Mouse (Mus musculus): ENCODE data around the gene Lrpprc.

Lrpprc gene

DNA sequence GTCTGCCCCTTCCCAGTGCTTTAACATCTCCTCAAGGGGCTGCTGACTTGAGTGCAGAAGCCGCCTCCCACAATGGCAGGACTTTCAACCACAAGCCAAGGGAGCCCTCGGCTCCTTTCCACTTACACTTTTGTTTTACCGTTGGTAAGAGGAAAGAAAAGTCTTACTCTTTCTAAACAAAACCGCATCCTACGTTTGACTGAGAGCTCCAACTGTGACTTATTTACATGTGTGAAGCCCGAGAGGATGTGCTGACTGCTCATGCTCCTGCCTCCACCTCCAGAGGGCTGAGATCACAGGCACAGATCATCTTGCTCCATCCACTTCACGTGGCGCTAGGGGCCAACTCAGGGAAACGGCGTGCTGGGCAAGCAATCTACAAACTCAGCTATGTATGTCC, 32.2 kb downstream of the Lrpprc start:
- DNase-seq = no peak

DNA sequence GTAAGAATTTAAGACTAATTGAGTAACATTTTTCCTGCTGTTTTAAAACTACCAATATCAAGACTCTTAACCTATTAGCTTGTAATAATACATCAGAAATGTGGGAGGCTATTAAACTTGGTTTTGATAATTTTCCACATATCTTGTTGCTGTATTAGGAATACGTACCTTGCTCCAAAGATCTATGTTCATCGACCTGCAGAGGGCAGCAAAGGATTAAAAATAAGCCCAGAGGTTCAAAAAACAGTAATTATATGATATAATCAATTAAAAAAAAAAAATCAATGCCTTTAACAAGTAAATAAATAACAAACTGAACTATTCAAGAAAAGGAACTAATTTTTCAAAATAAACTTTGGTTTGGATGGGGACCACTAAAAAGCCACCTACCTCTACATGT, 34.5 kb downstream of the Lrpprc start:
- DNase-seq = peak; percentile 33

DNA sequence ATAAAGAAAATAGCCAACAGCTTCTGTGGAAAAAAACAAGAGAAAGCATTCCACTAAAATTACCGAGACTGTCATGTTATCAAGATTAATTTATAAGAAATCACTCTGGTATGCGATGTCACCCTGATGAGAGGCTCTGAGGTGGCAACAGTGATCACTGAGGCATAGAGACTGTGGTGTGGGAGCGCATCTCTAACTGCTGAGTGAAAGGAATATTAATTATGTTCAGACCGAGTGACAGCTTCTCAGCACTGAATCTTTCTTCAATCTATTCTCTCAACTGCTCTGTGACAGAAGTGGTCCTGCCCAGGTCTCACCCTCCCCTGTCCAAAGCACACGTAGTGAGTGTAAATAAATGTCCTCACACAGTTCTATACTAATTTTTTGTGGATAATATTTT, 37.1 kb downstream of the Lrpprc start:
- no peak for DNase-seq

DNA sequence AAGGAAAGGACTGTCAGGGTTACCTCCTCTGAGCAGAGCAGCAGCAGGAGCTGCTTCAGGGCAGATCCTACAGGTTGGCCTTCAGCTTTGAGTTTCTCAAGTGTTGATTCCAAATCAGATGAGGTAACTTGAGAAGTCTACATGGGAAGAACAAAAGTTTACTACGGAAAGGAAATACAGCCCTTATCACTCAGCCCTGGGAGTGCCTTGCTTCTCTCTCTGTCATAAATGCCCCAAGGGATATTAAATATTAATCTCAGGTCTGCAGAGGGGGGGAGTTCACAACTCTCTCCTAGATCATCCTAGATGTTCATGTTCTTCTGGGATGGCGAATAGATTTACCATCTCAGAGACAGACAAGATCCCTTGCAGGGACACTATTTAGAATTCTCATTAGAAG, 38.3 kb downstream of the Lrpprc start:
- no peak for DNase-seq

DNA sequence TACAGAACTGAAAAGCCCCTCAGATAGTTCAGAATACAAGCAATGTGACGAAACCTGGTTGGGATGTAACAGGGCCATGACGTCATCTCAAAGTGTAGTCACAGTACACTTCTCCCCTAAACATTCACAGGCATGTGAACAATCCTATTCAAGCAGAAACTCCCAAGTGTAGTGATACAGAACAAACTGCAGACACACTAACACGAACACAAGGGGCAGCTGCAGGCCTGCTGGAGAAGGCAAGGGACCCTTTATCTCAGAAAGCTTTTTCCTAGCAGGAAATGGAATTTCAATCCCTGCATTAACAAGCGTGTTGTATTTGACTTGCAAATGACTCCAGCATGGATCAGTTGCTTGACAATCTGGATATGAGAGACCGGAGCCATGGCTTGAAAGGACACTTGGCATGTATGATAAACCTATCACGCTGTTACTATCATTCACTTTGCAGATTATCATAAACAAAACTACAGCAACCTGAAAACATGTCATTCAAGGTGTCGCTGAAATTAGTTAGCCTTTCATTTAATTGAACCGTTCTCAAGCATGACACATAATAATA, 38.9 kb downstream of the Lrpprc start:
- DNase-seq = no peak

DNA sequence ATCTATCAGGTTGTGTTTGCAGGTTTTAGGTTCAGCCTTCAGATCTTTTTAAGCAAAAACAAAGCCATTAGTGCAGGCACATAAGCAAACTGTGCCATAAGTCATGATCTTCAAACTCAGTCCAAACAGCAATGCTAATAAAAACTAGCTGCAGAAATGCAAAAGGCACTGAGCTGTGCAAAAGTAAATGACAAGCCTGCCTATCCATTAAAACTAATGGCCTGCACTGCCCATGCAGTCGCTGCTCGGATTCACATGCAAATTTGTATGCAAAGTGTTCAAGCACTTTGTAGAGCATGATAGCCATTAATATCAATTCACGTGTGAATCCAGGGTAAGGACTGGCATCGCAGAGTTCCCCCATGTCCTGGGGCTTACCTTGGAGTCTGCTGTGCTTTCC, 40.5 kb downstream of the Lrpprc start:
- no peak for DNase-seq

DNA sequence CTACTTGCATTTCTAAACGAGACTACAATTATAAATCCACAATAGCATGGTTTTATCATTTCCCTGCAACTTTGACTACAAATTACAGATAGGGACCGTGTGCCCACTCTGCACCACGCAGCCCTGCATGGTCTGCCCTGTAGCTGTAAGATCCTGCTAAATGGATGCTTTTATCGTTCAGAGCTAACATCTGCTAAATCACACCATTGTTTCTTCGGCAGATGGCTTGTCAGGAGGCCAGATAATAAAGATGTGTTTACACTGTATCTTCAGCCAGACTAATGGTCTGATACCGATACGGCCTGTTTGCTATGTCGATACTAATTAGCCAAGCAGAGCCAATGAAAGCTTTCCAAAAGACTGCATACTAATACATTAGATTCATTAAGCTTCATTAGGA, 41.3 kb downstream of the Lrpprc start:
- DNase-seq = no peak

DNA sequence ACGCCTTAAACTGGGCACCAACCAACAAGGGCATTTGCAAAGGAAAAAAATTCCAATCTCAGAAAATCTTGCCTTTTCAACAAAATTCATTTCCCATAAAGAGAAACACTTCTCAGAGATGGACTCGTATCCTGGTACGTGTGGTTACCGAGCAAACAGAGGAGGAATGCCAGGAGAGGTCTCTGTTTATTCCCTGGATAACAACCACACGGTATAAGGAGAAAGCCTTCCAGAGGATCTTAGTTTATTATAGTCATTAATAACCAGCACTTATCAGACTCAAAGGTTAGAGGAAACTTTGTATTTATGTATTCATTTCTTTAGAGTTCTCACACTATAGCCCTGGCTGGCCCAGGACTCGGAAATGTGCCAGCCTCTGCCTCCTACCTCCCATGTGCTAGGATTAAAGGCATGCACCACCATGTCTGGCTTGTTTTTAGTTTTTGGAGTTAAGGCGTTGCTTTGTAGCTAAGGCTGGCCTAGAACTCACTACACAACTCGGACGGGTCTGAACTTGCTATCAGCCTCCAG, 42.4 kb downstream of the Lrpprc start:
- DNase-seq = no peak

DNA sequence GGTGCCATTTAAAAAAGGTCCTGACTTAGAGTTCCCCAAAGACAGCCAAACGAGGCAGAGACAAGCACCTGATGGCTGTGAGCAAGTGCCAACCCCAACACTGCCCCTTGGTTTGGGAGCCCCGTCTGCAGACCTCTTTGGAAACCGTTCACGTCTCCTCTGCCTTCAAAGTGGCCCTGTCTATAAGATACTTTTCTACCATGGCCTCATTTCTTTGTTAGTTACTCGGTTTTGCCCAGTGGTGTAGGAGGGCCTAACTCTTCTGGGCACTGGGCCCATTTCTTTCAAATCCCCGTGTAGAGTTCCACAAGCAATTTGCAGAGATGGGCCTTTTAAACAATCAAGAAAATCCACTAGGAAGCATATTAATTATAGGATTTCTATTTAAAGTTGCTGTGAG, 43.4 kb downstream of the Lrpprc start:
- no peak for DNase-seq

DNA sequence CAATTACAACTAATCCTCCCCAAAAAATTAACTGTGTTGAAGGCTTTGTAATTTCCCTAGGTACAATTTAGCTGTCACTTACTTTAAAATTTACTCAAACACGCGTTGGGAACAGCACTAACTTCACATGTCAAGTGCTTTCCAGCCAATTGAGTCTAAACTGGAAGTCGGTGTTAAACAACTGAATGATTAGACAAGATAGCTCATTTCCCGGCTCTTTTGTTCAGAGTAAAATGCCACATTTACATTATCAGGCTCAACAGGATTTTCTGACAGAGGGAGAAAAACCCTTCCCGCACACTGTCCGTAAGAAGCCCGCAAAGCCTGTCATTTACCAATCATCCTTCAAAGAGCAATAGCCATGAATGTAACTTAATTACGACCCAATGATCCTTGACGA, 45.6 kb downstream of the Lrpprc start:
- no peak for DNase-seq

DNA sequence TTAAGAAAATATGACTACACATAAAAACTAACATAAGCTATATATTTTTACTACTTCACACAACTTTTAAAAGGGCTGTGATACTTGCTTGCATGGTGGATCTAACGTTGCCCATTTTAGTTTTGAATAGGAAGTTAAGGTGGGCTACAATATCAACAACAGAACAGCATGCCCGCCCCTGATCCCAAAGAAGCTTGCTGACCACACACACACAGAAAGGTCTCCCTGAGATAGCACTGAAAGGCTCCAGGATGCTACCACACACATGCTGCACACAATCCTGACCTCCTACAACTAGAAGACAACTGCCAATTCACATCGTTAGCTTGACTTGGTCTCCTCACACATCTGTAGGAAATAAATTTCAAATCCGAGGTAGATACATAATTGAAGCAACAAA, 46.3 kb downstream of the Lrpprc start:
- DNase-seq = no peak

DNA sequence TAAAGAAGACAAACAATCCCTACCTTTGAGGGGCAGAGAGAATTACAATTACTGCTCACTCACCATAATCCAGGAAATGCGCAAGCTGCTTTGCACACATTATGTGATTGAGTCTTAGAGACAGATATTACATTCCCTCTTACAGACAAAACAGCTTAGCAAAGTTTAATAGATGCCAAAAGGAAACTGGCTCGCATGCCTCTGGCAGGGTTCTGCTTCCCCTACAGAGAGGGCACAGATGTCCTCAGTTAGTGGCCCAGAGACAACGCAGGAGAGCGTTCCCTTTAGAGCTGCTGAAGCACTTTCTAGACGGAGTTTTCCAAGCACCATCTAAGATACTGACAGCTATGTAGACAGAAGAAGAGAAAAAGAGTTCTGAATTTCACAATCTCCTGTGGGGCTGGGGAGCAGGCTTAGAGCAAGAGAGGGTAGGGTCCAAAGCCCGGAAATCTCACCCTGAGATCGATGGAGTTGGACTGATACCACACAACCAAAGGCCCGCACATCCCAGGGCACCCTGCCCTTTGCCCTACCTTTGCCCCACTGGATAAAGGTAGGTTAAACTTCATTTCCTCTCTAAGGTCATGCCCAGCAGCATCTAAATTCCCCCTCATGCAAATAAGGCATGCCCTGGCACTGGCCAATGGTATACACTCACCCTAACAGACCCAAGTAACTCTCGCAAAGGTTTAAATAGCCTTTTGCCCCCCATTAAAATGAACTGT, 52.4 kb downstream of the Lrpprc start:
- DNase-seq = no peak

DNA sequence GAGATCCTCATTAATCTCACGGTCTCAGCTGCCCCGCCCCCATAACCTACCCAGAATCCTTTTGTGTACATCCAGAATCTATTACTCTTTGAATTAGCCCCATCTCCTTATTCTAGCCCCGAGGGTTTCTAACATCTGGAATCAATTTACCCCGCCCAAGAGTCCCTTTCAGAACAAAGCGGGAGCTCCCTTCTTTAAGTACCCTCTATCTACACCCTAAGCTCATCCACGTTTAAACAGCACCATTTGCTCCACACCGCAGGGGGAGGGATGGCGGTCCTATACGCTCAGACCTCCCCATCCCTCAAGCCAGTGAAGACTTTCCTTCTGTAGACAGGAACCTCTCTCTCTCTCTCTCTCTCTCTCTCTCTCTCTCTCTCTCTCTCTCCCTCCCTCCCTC, 53.9 kb downstream of the Lrpprc start:
- no peak for DNase-seq

DNA sequence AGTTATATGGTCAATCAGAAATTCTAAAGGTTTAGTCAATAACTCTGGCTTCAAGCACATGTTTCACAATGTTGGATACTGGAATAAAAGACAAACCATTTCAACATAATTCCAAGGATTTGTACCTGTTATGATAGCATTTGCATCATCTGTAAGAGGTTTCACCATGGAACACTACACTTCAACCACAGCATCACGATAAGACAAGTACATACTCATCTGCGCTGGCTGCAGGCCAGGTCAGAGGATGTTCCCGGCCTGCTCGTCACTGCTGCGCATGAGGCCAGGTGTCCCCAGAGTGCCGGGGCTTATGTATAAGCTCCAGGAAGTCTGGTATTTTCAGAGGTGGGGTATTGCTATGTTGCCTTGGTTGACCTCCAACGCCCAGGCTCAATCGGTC, 58.0 kb downstream of the Lrpprc start:
- DNase-seq = no peak

DNA sequence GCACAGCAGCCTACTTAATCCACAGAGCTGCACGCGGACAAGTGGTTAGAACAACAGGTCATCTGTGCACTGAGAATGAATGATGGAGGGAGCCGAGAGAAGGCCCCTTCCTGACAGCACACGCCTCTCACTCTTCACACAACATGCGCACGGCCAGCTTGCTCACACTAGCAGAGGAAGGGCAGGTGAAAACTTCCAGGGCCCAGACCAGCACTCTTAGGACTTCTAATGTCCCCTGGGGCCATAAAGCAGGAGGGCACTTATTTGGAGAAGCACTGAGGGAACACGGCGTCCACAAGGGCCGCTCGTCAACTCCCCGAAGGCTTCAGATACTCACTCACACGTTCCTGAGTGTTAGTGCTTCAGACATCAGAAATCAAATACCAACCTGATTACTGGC, 59.2 kb downstream of the Lrpprc start:
- DNase-seq = no peak

DNA sequence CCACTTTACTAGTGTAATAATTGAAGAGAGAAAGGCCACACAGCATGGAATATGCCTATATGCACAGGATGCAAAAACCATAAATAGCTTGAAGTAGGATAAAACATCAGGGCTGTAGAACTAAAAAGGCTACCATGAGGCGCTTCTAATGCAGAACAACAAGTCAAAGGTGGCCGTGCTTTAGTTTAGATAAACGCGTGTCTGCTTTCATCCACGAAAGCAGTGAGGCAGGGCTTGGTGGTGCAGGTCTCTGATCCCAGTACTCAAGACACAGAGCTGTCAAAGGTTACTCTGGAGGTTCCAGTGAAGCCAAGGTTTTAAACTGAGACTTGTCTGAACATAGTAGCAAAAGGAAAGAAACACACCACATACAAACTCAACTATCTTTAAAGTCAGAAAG, 61.4 kb downstream of the Lrpprc start:
- DNase-seq = no peak

DNA sequence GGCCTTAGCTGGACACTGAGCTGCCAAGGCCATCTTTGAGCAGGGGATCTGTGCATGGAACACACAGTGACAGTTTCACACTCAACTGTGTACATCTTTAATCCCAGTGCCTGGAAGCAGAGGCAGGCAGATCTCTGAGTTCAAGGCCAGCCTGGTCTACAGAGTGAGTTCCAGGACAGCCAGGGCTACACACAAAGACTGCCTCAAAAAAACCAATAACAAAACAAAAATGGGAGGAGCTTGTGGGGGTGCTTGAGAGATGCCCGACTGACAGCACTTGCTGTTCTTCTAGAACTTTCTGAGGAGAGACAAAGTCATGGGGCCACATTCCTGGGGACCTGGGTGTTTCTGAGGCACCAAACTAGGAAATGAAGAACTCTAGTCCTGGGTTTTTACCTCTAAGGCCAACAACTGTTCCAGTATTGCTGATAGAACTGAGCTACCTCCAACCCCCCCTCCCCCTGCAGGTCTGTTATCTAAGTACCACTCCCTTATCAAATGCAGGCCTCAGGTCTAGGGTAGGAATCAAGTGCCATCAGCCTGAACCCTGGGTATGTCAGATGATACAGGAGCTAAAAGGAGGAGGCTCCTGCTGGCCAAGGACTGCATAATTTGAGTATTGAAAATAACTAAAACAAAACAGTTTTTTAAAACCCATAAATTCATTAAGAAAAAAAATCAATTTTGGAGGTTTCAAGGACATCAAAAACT, 62.2 kb downstream of the Lrpprc start:
- DNase-seq = no peak

DNA sequence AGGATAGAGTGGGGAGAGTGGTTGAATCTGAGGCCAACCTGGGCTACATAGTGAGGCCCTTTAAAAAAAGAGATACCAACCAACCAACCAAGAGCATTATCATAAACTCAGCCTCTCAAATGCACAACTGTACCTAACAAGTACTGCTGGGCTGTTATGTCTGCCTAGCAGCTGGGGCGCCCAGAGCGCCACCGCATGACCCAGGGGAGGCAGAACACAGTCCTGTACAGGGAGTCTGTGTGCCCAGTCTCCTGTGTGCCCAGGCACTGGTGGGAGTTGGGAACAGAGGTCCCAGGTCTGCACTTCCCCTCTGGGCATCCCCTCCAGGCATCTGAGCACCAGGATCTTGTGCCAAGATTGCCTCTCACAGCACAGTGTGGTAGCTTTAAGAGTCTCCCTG, 65.4 kb downstream of the Lrpprc start:
- DNase-seq = no peak

DNA sequence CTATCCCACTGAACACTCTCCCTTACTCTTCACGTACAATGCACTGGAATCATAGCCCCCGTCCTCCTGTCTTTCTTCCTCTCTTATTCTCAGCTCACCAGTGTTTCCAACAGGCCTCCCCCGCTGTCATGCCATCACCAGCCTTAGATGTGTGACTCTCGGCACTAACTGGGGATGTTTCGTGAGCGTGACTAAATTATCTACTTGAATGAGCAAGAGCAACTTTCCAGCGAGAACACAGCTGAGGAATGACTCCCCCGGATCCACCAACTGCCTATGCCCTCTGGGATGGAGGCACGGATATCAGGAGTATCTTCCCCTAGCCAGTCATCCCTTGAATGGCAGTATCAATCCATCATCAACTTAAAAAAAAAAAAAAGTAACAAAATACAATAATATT, 66.6 kb downstream of the Lrpprc start:
- DNase-seq = no peak

DNA sequence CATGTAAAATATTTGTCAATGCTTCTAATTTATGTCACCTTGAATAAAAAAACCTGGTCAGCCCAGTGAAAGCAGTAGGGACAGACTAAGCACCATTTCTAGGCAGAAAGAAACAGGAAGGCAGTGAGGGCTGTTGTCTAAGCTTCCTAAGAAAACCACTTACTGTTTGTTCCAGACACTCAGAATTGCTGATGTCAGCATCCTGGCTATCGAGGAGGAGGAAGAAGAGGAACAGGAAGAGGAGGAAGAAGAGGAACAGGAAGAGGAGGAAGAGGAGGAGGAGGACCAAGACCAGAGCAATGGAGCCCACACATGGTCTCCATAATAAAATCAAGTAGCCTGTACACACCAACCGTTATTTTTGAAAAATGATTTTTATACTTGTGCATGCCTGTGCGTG, 71.5 kb downstream of the Lrpprc start:
- no peak for DNase-seq

DNA sequence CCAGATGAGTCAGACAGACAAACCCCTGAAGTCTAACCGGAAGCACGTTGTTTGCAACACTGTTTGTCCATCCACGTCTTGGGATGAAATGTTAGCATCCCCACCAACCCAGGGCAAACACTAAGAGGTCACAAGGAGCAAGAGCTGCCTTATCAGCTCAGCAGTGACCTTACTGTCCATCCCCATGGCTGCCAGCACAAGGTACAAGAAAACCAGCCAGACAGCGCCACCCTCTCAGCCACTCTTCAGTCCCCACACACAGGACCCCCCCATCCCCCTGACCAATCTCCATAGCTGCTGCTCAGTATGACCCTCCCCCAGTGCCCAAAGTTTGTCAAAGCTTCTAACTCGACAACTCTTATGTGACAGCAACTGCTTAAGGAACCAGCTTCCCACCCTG, 73.2 kb downstream of the Lrpprc start:
- no peak for DNase-seq

DNA sequence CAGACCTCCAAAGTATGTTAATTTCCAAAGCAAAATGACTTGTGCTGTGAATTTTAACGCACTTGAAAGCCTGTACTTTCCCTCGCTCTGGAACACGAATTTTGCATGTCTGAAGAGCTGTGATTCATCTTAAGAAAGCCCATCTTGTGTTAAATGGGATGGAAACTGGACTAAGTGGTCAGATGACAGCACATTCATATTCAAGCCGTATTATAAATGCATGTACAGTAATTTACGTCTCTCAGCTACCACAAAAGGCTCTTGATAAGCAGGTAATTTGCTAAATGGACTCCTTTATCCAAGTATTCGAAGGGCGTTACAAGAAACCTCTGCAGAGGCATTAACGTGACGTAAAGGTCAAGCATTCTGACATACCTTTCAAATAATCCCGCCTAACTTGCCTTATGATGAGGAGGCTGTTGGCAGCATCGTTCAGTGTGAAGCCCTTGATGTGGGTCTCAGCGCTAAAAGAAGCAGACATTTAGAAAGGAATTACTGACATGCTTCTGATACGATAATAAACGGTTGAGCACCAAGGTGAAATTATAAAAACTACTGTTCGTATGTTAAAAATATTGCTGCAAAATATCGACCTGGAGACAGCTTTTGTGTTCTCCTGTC, 74.2 kb downstream of the Lrpprc start:
- DNase-seq = no peak

DNA sequence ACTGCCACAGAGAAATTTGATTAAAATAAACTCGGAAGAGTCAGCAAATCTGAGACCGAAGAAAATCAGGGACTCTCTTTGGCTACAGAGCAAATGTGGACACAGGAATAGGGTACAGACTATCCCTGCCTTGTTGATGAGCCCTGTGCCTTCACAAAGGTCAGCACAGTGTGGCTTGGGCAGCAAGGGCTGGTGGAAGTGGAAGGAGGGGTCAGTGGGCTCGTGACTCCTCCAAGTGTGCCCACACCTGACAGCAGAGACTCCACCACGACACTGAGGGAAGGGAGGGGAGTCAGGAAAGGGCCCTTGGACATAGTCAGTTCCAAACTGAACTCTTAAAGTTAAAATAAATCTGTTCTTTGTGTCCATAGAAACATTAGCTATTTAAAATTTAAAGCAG, 75.7 kb downstream of the Lrpprc start:
- no peak for DNase-seq

Measured in right cerebral cortex, postnatal 4 days (tissue).